Mouse (Mus musculus): ENCODE results near the gene Tnip2.

DNA sequence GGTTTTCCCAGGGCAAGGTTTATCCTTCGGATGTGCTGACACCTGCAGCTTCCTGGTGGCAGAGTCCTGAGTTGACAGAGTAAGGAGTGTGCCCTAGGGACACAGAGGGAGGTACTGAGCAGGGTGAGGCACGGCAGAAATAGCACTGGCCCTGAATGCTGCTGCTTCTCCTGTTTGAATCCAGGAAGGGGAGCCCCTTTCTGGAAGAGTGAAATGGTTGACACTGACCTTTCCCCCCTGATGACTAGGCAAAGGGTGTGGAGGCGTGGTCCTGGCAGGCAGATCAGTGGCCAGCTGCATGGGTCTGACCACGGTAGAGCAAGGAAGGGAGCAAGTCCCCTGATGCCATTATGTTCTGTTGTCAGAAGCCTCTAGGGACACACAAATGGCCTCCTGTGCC, 16.9 kb upstream of the Tnip2 start:
- no peak for TF ChIP-seq CTCF (IDR thresholded peaks at IDR 0.05; ENCODE audit: borderline replicate concordance, extremely low read depth, insufficient read depth, insufficient read length)
- no peak for TF ChIP-seq POLR2A (IDR thresholded peaks at IDR 0.05; ENCODE audit: borderline replicate concordance, extremely low read depth, insufficient read depth, insufficient read length, poor library complexity, severe bottlenecking)
